Mouse (Mus musculus) C2C12 (cell line): Measurements from ENCODE around the gene Gjc2.

Source experiments
- CEBPB ChIP-seq: IDR thresholded peaks from one replicate; pipeline ENCODE4 v1.6.1; 2011; ENCODE audit warnings: low read depth, mild to moderate bottlenecking, control low read depth, moderate library complexity
- CTCF ChIP-seq: IDR thresholded peaks from one replicate; pipeline ENCODE4 v1.5.1; 2011; ENCODE audit not compliant: control insufficient read depth, insufficient read depth, insufficient read length
- MAX ChIP-seq: IDR thresholded peaks from one replicate; pipeline ENCODE4 v1.6.1; 2011; ENCODE audit warnings: mild to moderate bottlenecking, control low read depth
- MYOD1 ChIP-seq: IDR thresholded peaks from one replicate; pipeline ENCODE4 v1.6.1; 2011; ENCODE audit warnings: low read depth; ENCODE audit not compliant: control insufficient read depth, insufficient read length
- USF1 ChIP-seq: IDR thresholded peaks from one replicate; pipeline ENCODE4 v1.6.1; 2011; ENCODE audit warnings: low read depth, mild to moderate bottlenecking, control low read depth, moderate library complexity

GRCm38 (mm10) chr11:59161398-59161797 lies 21.6 kb downstream of the Gjc2 start:
- no peak for TF ChIP-seq USF1
- TF ChIP-seq CTCF, result no peak
- TF ChIP-seq MYOD1, result no peak
- TF ChIP-seq MAX, result no peak
- TF ChIP-seq CEBPB, result no peak
